8 mouse cellular contexts compared by ENCODE assay signal in genomic region chr2:109890068-109890467, GRCm38 (mm10). TPM values are rescaled to one million over a fixed set of nuclear protein-coding genes. Genes with fewer than 3 reads are reported as not detected.
A peak's percentile ranks its signal among the peaks of the same experiment; 100 is the strongest.
DNase-seq lines count a peak whose midpoint lies in the region; ATAC-seq and TF ChIP-seq lines count a peak whose summit lies in the region.

No protein-coding gene starts in this region.

- H3K9ac ChIP-seq in limb, embryonic 13.5 days = peak overlapping the region; percentile 96

- peaks cover 8% of the 10 kb centered on the region for H3K36me3 ChIP-seq in thymus, adult 2 months (ENCODE audit: control insufficient read depth, insufficient read depth, low read length)
- peaks cover 10% of the 10 kb centered on the region for H3K36me3 ChIP-seq in limb, embryonic 13.5 days
- peaks cover 2% of the 10 kb centered on the region for H3K36me3 ChIP-seq in splenic B cell, adult 2 months (ENCODE audit: control insufficient read depth, insufficient read depth, low read length, poor library complexity, severe bottlenecking)

- 52% methylated on average over 4 of the region's 4 CpGs for WGBS in thymus, adult 2 months
- 41% methylated on average over 4 of the region's 4 CpGs for WGBS in limb, embryonic 13.5 days

- H3K4me1 ChIP-seq in thymus, adult 2 months (replicated peaks; ENCODE audit: control insufficient read depth, insufficient read depth, low read length) = no peaks in the 10 kb centered on the region
- H3K4me1 ChIP-seq in limb, embryonic 13.5 days = peaks cover 20% of the 10 kb centered on the region

- no peaks in the 10 kb centered on the region for H3K27me3 ChIP-seq in thymus, adult 2 months (ENCODE audit: control insufficient read depth, insufficient read depth, low read length)
- H3K27me3 ChIP-seq in limb, embryonic 13.5 days = no peaks in the 10 kb centered on the region
- H3K27me3 ChIP-seq in splenic B cell, adult 2 months (ENCODE audit: control insufficient read depth, insufficient read depth, low read length, poor library complexity, severe bottlenecking) = no peaks in the 10 kb centered on the region

- no peak overlapping the region for H3K27ac ChIP-seq in thymus, adult 2 months (ENCODE audit: control insufficient read depth, insufficient read depth, low read length)
- H3K27ac ChIP-seq in limb, embryonic 13.5 days = peak overlapping the region; percentile 94; the same call in 1 of the 2 replicates

- no peak for TF ChIP-seq CTCF in thymus, adult 2 months (IDR thresholded peaks at IDR 0.05; ENCODE audit: borderline replicate concordance, control insufficient read depth, extremely low read depth, insufficient read depth, low read length, poor library complexity)

- TF ChIP-seq POLR2A in thymus, adult 2 months (IDR thresholded peaks at IDR 0.05; ENCODE audit: control insufficient read depth, extremely low read depth, insufficient read depth, low read length, poor library complexity) = no peak

- no peak for ATAC-seq in limb, embryonic 13.5 days (ENCODE audit: low FRiP score, low read depth)

- peak overlapping the region; percentile 54 for H3K4me2 ChIP-seq in limb, embryonic 13.5 days (replicated peaks)

- peak overlapping the region; percentile 86; the same call in 1 of the 2 replicates for H3K4me3 ChIP-seq in thymus, adult 2 months (ENCODE audit: control insufficient read depth, insufficient read depth, low read length)
- peak overlapping the region; percentile 94 for H3K4me3 ChIP-seq in limb, embryonic 13.5 days

- no peaks in the 10 kb centered on the region for H3K9me3 ChIP-seq in limb, embryonic 13.5 days

- DNase-seq in cerebellum, adult 9-11 months = peak; percentile 43
- no peak for DNase-seq in cerebellum, postnatal 25 days
- no peak for DNase-seq in thymus, adult 2 months
- DNase-seq in thymus, postnatal 10 days (ENCODE audit: low spot score in 2 of 2) = no peak
- peak; percentile 32 for DNase-seq in splenic B cell, adult 2 months (ENCODE audit: low read depth, low spot score)
- DNase-seq in right cerebral cortex, postnatal 25 days = no peak
- DNase-seq in urinary bladder, adult 2 months (ENCODE audit: low spot score) = no peak

RNA-seq across cellular contexts. Expression of gene Lin7c, which starts 0.6 kb away (rescaled TPM):
- 9.1 and 10.0 TPM in 2 replicates for polyA plus RNA-seq in thymus, adult 2 months (2012; rRNA removed)
- polyA plus RNA-seq in limb, embryonic 13.5 days (2015; fragmentation: Nextera tagmentation; extraction: Ambion mirVana) = 50.0 and 54.3 TPM in 2 replicates
- polyA plus RNA-seq in urinary bladder, adult 2 months (2012; rRNA removed) = 23.5 and 28.1 TPM in 2 replicates

RNA-seq across cellular contexts. Expression of gene Lgr4, which starts 27.4 kb away (rescaled TPM):
- 4.5 and 7.2 TPM in 2 replicates for polyA plus RNA-seq in thymus, adult 2 months (2012; rRNA removed)
- polyA plus RNA-seq in limb, embryonic 13.5 days (2015; fragmentation: Nextera tagmentation; extraction: Ambion mirVana) = 21.1 and 23.2 TPM in 2 replicates
- polyA plus RNA-seq in urinary bladder, adult 2 months (2012; rRNA removed) = 26.8 and 28.4 TPM in 2 replicates

Comparison
In these comparisons a context has a peak if more than half of its experiments do, and no peak if none do; other contexts are left out.
1. DNase-seq: peak in cerebellum, adult 9-11 months (single experiment) and splenic B cell, adult 2 months (single experiment); none in cerebellum, postnatal 25 days (0 of 2), thymus, adult 2 months (single experiment), thymus, postnatal 10 days (0 of 2), right cerebral cortex, postnatal 25 days (single experiment) and urinary bladder, adult 2 months (single experiment).